Mouse (Mus musculus) bone marrow macrophage, adult 2 months (primary cell): Measurements from ENCODE around the gene Tango6.

Experiments
- CTCF ChIP-seq: IDR thresholded peaks from 2 replicates; pipeline ENCODE4 v1.5.1; 2012; ENCODE audit warnings: low read depth, mild to moderate bottlenecking, low read length, moderate library complexity
- POLR2A ChIP-seq: IDR thresholded peaks from 2 replicates; pipeline ENCODE4 v1.6.1; 2012; ENCODE audit warnings: mild to moderate bottlenecking, low read depth, low read length, borderline replicate concordance

DNA sequence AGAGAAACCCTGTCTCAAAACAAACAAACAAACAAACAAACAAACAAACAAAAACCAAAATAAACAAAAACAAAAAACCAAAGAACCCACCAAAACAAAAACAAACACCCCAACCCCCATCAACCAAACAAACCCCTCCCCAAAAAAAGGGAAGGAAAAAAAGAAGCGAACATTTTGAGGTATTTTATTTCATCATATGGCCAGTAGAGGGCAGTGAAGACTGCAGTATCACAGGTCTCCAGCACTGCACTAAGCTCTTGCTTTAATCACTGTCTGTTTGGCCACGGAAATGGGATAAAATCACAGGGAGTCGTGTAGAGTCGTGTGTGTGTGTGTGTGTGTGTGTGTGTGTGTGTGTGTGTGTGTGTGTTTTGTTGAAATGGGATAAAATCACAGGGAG is 4.6 kb downstream of the Tango6 start:
- TF ChIP-seq POLR2A (no peak), CTCF (no peak)
